Mouse (Mus musculus) CH12.LX (cell line): Measurements from ENCODE around the gene Nsun5. TPM values are rescaled to one million over a fixed set of nuclear protein-coding genes. Genes with fewer than 3 reads are reported as not detected.

Experiments
- DNase-seq: peaks from one replicate; pipeline ENCODE4 v3.0.0-alpha.2; 2013; ENCODE audit errors: extremely low read depth
- H3K27ac ChIP-seq: 2 replicates; pipeline ENCODE4 v1.5.1; 2012; ENCODE audit warnings: low read depth, mild to moderate bottlenecking, control low read depth, moderate library complexity; ENCODE audit not compliant: insufficient read depth
- H3K27me3 ChIP-seq: replicated peaks from 2 replicates; pipeline ENCODE3; 2012; ENCODE audit warnings: inconsistent platforms
- H3K36me3 ChIP-seq, 2 experiments: replicated peaks in 1 of 2; 2 replicates each; pipeline versions ENCODE3 to v1.6.1; 2012; ENCODE audit warnings: inconsistent platforms in 1 of 2, low read length in 1 of 2, mild to moderate bottlenecking in 1 of 2, mixed read lengths in 1 of 2, moderate library complexity in 1 of 2; ENCODE audit not compliant: control insufficient read depth in 1 of 2, insufficient read depth in 1 of 2
- H3K4me1 ChIP-seq, 2 experiments: 2 replicates each; pipeline ENCODE4 v1.6.1; 2012; ENCODE audit warnings: inconsistent platforms in 1 of 2, moderate library complexity in 1 of 2; ENCODE audit not compliant: insufficient read depth in 2 of 2, control insufficient read depth in 1 of 2
- H3K4me2 ChIP-seq: 2 replicates; pipeline ENCODE4 v1.6.1; 2012; ENCODE audit warnings: low read depth, mild to moderate bottlenecking, control low read depth; ENCODE audit not compliant: poor library complexity, insufficient read depth, severe bottlenecking
- H3K4me3 ChIP-seq, 3 experiments: fragments of 150-350 bp in 1 of 3; sonication (generic) in 1 of 3; replicated peaks in 1 of 3; 2 replicates each; pipeline versions ENCODE3 to v1.5.1; 2011 to 2012; ENCODE audit warnings: low read depth in 2 of 3, low read length in 2 of 3, mild to moderate bottlenecking in 2 of 3, moderate library complexity in 2 of 3, control low read depth in 1 of 3, improper control_type of control experiment in 1 of 3, inconsistent platforms in 1 of 3, mixed read lengths in 1 of 3; ENCODE audit not compliant: poor library complexity in 1 of 3
- H3K79me2 ChIP-seq: replicated peaks from 2 replicates; pipeline ENCODE4 v1.6.1; 2012; ENCODE audit warnings: mild to moderate bottlenecking, moderate library complexity; ENCODE audit not compliant: control insufficient read depth, poor library complexity, insufficient read depth, severe bottlenecking; ENCODE audit errors: extremely low read depth
- H3K9ac ChIP-seq: 2 replicates; pipeline ENCODE4 v1.6.1; 2012; ENCODE audit warnings: low read depth, mild to moderate bottlenecking, control low read depth, moderate library complexity; ENCODE audit not compliant: insufficient read depth
- H3K9me3 ChIP-seq: replicated peaks from 2 replicates; pipeline ENCODE3; 2012; ENCODE audit warnings: low read length, inconsistent platforms, mixed read lengths
- BHLHE40 ChIP-seq: IDR thresholded peaks from 2 replicates; pipeline ENCODE4 v1.6.1; 2011; ENCODE audit warnings: mild to moderate bottlenecking, low read depth, low read length, improper control_type of control experiment
- CHD2 ChIP-seq: IDR thresholded peaks from 2 replicates; pipeline ENCODE4 v1.6.1; 2011; ENCODE audit warnings: low read length, improper control_type of control experiment
- EP300 ChIP-seq: IDR thresholded peaks from 2 replicates; pipeline ENCODE4 v1.6.1; 2011; ENCODE audit warnings: low read length, improper control_type of control experiment
- HCFC1 ChIP-seq: IDR thresholded peaks from 2 replicates; pipeline ENCODE4 v1.6.1; 2012; ENCODE audit warnings: low read depth, mild to moderate bottlenecking, inconsistent platforms, low read length, improper control_type of control experiment
- IRF4 ChIP-seq: IDR thresholded peaks from 2 replicates; pipeline ENCODE4 v1.6.1; 2014; ENCODE audit warnings: low read depth, mild to moderate bottlenecking, inconsistent platforms, low read length, improper control_type of control experiment
- MXI1 ChIP-seq: IDR thresholded peaks from 2 replicates; pipeline ENCODE4 v1.6.1; 2011; ENCODE audit warnings: mild to moderate bottlenecking, low read depth, low read length, improper control_type of control experiment
- PAX5 ChIP-seq: IDR thresholded peaks from 2 replicates; pipeline ENCODE4 v1.6.1; 2012; ENCODE audit warnings: low read length, inconsistent platforms, mixed read lengths
- POLR2AphosphoS2 ChIP-seq: IDR thresholded peaks from 2 replicates; pipeline ENCODE4 v1.6.1; 2011; ENCODE audit warnings: low read depth, low read length, improper control_type of control experiment
- RAD21 ChIP-seq: IDR thresholded peaks from 2 replicates; pipeline ENCODE4 v1.6.1; 2011; ENCODE audit warnings: low read depth, mild to moderate bottlenecking, low read length, improper control_type of control experiment, moderate library complexity
- RCOR1 ChIP-seq: conservative IDR thresholded peaks from 2 replicates; pipeline ENCODE4 v1.6.1; 2012; ENCODE audit warnings: low read depth, mild to moderate bottlenecking, inconsistent platforms, low read length, improper control_type of control experiment
- SMC3 ChIP-seq: IDR thresholded peaks from 2 replicates; pipeline ENCODE4 v1.6.1; 2011; ENCODE audit warnings: low read depth, low read length, improper control_type of control experiment
- TBP ChIP-seq: conservative IDR thresholded peaks from 2 replicates; pipeline ENCODE4 v1.6.1; 2011; ENCODE audit warnings: low read depth, low read length, improper control_type of control experiment
- TCF12 ChIP-seq: IDR thresholded peaks from 2 replicates; pipeline ENCODE4 v1.6.1; 2014; ENCODE audit warnings: low read depth, mild to moderate bottlenecking, inconsistent platforms, low read length, improper control_type of control experiment
- UBTF ChIP-seq: IDR thresholded peaks from 2 replicates; pipeline ENCODE4 v1.6.1; 2012; ENCODE audit warnings: low read depth, mild to moderate bottlenecking, inconsistent platforms, low read length, improper control_type of control experiment, moderate library complexity
- USF1 ChIP-seq: IDR thresholded peaks from 2 replicates; pipeline ENCODE4 v1.6.1; 2014; ENCODE audit warnings: low read depth, mild to moderate bottlenecking, inconsistent platforms, low read length, improper control_type of control experiment
- ZKSCAN1 ChIP-seq: IDR thresholded peaks from 2 replicates; pipeline ENCODE4 v1.6.1; 2012; ENCODE audit warnings: low read depth, inconsistent platforms, low read length, improper control_type of control experiment, borderline replicate concordance
- ZNF384 ChIP-seq: IDR thresholded peaks from 2 replicates; pipeline ENCODE4 v1.6.1; 2012; ENCODE audit warnings: low read depth, low read length, improper control_type of control experiment, inconsistent platforms
- dilution Hi-C: fragments of 300-500 bp; cut with MboI; formaldehyde crosslinking; loops from 2 replicates; pipeline ENCODE4 v1.14.3; 2020; ENCODE audit warnings: low sequenced_read_pairs; ENCODE audit not compliant: extremely low pct_unique_long_range_greater_than_20kb, extremely low pct_ligation_motif_present
- in situ Hi-C: fragments of 300-500 bp; cut with MboI; formaldehyde crosslinking; loops from 3 replicates; pipeline ENCODE4 v1.14.3; 2019; ENCODE audit warnings: low sequenced_read_pairs, low pct_ligation_motif_present, low pct_unique_long_range_greater_than_20kb, mixed read lengths
- polyA plus RNA-seq: library from polyadenylated mRNA; unstranded; fragments of >175 nt; gene quantifications from 2 replicates; pipeline ENCODE4 v1.2.1, GENCODE M21; 2012; ENCODE audit warnings: low read depth; ENCODE audit not compliant: insufficient read length
- total RNA-seq, 2 experiments: library from RNA; depleted of rRNA; stranded (reverse); fragments of 300-350 nt in 1 of 2; fragments of >200 nt in 1 of 2; gene quantifications; 2 replicates each; pipeline ENCODE4 v1.2.3; 2012 to 2014

Gene Nsun5
- total and polyA plus RNA-seq, 3 experiments, result 27.6 to 36.6 (median 30.9) TPM

GRCm38 (mm10) chr5:135349862-135350261 is 19.9 kb upstream of the Nsun5 start, which contains the start of gene Fkbp6:
TSS of gene Fkbp6 (minus strand) at chr5:135350044.
- Histone ChIP-seq H3K27me3 (peaks cover 64% of the 10 kb centered on the region), H3K4me1 (peaks cover 0 to 3% of the 10 kb centered on the region in 2 experiments; a peak in 1 of 4 replicates), H3K27ac (no peak within 1 kb of the TSS), H3K9me3 (no peaks in the 10 kb centered on the region), H3K9ac (no peak within 1 kb of the TSS), H3K4me3 (no peak within 1 kb of the TSS), H3K79me2 (no peaks in the 10 kb centered on the region), H3K36me3 (no peaks in the 10 kb centered on the region), H3K4me2 (no peak within 1 kb of the TSS)
- TF ChIP-seq BHLHE40 (no peak), CHD2 (no peak), ZNF384 (no peak), RAD21 (no peak)
- dilution Hi-C loops, result no loop called here
- DNase-seq, result no peak
- in situ Hi-C loops, result no loop called here

- Histone ChIP-seq H3K9me3 (no peaks in the 10 kb centered on the region), H3K27ac (no peak overlapping the region), H3K36me3 (no peaks in the 10 kb centered on the region), H3K27me3 (peaks cover 64% of the 10 kb centered on the region), H3K79me2 (no peaks in the 10 kb centered on the region), H3K9ac (no peak overlapping the region), H3K4me2 (no peak overlapping the region), H3K4me1 (peaks cover 0 to 3% of the 10 kb centered on the region in 2 experiments; a peak in 1 of 4 replicates), H3K4me3 (no peak overlapping the region)
- no peak for DNase-seq
- dilution Hi-C loops (no loop called here), in situ Hi-C loops (no loop called here)
- TF ChIP-seq EP300 (no peak), USF1 (no peak), POLR2AphosphoS2 (no peak), RCOR1 (no peak), MXI1 (no peak), ZNF384 (no peak), RAD21 (no peak), TBP (no peak), PAX5 (no peak), SMC3 (no peak), UBTF (no peak), HCFC1 (no peak), ZKSCAN1 (no peak), IRF4 (no peak), TCF12 (no peak)
Measured at GRCm38 (mm10) chr5:135351606-135352005, 18.1 kb upstream of the Nsun5 start.
